Mouse (Mus musculus) monocyte, adult 2 months (primary cell): ENCODE measurements at regions not wholly inside any gene's neighbourhood (a gene's known extent, or its start where the extent isn't known, plus 50 kb on each side); places are given as distances from the start of the nearest gene placed in this dataset.

Source experiments
- DNase-seq, 2 experiments: peaks; one replicate each; pipeline ENCODE4 v3.0.0; 2022; ENCODE audit warnings: low spot score in 2 of 2, low read depth in 1 of 2

- no peak for DNase-seq
Observed at GRCm38 (mm10) chr12:26144616-26145015, 270.4 kb downstream of the Rnf144a start.

- no peak for DNase-seq
Observed at GRCm38 (mm10) chr12:26143411-26143810, 271.6 kb downstream of the Rnf144a start.

- DNase-seq: no peak
Observed at GRCm38 (mm10) chr12:26130811-26131210, 284.2 kb downstream of the Rnf144a start.

GRCm38 (mm10) chr12:26130011-26130410 is 285.0 kb downstream of the Rnf144a start:
- no peak for DNase-seq

DNA sequence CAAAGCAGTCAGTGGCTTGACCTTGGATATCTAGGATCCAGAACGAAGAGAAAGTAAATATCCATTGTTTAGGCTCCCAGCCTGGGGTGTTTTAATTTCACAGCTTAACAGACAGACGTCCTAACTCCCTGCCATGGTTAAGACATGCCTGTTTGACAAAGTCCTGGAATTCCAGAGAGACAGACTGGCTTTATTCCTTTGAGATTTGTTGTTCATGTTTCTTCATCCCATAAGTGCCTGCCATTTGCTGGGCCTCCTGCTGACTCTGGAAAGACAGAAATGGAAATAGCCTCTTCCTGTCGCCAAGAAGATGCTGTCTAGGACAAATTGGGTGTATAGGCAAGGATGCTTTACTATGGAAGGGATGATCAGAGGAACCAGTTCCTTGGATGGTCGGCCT is 285.5 kb downstream of the Rnf144a start:
- no peak for DNase-seq

- no peak for DNase-seq
Observed at GRCm38 (mm10) chr12:26128851-26129250, 286.2 kb downstream of the Rnf144a start.

DNA sequence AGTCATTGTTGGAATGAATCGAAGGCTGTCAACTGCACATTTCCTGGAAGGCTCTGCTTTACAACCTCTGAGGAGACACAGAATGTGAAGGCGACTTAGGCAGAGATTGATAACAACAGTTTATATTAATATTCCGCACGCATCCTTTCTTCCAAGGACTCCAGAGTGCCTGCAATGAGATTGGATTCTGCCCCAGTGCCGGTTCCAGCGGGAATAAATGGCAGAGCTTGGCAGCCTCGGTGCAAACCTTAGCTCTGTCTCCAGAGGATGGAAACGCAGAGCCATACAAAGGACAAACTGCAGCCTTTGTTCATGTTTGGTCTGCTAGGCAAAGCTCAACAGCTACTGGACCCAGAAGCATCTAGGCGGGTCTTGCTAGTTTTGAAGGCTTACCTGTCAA is 288.8 kb downstream of the Rnf144a start:
- no peak for DNase-seq

- no peak for DNase-seq
Observed at GRCm38 (mm10) chr12:26124211-26124610, 290.8 kb downstream of the Rnf144a start.

DNA sequence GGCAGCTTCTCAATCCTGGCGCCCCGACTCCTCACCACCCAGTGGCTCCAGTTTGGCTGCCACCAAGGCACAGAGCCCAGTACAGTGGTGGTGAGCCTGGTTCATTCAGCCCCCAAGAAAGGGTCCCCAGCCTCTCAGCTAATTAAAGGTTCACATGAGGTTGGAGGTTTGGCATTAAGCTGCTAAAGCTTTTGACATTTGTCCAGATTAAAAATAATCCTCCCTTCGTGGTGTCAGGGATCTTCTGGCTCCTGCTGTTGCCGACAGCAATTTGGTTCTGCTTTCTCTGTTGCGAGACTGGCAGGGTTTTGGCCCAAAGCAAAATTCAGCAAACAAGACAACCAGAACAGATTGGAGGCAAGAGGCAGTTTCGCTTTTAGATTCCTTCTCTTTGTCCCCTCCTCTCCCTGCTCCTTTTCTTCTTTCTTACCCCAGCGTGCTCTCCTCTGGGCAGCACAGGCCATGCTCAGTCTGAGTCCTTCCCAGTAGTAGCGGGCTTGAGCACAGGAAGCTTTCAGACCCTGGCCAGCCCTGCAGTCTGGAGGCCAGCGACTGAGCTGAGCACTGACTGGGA is 299.6 kb downstream of the Rnf144a start:
- DNase-seq: no peak

DNA sequence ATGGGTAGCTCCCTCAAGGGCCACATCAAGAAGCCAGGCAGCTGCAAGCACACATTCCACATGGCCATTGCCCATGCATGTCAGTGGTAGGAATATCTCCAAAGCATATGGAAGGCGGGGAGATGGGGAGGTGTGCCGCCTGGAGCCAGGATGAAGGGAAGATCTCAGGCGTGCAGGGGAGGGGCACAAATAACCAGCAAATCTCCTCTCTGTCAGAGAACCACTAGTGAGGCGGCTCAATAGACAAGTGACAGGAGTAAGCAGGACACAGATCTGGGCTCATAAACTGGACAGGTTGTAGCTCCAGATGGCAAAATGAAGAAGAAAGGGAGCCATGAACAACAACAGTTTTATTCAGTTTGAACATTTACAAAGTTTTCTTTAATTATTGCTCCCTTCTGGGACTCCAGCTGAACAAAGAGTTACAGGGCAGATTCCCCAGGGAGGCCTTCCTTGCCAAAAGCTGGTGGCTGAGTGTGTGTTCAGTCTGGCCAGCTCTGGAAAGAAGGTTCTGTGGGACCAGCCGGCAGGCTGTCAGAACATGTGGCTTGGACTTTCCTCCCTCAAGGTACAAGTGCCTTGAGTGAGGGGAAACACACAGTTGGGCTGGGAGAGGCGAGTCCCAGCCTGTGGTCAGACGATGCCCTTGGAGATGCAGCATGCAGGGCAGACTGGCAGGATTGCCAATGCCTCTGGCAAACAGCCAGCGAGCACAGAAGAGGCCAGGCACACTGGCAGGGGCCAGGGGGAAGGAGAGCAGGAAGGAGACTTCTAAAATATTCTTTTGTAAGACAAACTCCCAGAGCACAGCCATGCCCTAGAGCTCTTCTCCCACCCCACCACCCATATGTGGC is 302.7 kb downstream of the Rnf144a start:
- no peak for DNase-seq

- DNase-seq: no peak
Observed at GRCm38 (mm10) chr12:26109866-26110265, 305.2 kb downstream of the Rnf144a start.

- DNase-seq: no peak
Observed at GRCm38 (mm10) chr12:26104372-26104771, 310.7 kb downstream of the Rnf144a start.

DNA sequence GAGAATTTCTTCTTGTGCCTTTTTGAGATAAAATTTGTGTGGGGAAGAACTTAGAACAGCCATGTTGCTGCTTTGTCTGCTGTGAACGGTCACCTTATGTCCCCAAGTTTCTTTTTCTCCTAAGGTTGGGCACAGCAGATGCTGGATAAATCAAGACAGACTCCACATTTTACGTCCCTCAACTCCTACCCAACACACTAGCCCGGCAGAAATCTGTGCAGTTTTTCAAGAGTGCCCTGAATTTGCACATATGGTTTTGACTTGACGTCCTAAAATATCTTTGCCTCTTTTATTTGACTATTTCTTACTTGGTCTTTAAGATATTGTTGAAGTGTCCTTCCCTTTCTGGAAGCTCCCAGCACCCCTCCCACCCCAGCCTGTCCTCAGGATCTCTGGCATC is 312.7 kb downstream of the Rnf144a start:
- DNase-seq: no peak

GRCm38 (mm10) chr12:26100140-26100539 is 314.9 kb downstream of the Rnf144a start:
- no peak for DNase-seq

- DNase-seq: no peak
Observed at GRCm38 (mm10) chr12:26099176-26099575, 315.9 kb downstream of the Rnf144a start.

- DNase-seq: no peak
Observed at GRCm38 (mm10) chr12:26092311-26092710, 322.7 kb downstream of the Rnf144a start.

GRCm38 (mm10) chr12:26091865-26092264 is 323.2 kb downstream of the Rnf144a start:
- no peak for DNase-seq

DNA sequence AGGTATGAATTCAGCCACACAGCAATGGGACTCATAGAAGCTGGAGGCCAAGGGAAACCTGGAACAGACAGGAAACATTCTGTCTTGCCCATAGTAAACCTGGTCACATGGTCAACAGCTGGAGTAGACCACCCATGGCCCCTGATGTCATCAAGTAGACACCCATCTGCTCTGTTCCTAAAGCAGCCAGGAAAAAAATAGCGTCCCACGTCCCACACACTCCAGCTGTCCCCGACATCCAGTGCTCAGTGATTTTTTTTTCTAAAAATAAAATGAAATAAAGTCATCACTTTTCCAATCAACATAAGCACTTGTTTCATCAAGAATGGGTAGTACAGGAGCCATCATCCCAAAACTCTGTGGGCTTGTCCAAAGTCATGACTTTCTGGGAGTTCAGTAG is 326.7 kb downstream of the Rnf144a start:
- no peak for DNase-seq

DNA sequence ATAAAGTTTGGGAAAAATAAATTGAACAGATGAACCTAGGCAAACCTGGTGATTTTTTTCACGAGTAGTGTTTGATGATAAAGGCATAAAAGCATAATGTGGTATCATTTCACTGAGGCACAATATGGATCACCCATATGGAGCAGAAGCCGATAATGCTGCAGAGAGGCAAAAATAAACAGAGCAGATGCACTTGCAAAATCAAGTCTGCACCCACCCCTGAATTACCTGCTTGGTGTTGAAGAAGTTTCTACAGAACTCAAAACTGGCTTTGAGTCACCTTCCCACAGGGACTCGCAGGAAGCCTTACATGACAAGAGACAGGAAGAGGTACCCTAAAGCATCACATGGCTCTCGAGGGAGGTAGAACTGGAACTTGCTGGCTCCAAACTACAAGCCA is 328.1 kb downstream of the Rnf144a start:
- DNase-seq: no peak

DNA sequence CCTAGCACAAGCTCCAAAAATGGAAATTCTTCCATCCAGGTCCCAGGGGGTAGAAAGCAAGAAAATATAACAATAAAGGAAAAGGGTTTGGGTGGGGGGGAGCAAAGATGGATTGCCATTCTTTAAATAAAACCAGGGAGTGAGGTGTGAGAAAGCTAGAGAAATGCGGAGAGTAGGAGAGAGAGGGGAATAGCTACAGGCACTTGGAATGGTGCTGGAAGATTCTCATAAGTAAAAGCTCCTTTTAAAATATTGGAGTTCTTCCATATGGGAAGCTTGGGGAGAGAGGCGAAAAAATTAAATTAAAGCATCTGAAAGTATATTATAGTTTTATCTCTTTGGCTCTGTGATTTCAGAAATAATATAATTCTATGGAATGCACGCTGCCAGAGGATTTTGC is 328.6 kb downstream of the Rnf144a start:
- DNase-seq: no peak

DNA sequence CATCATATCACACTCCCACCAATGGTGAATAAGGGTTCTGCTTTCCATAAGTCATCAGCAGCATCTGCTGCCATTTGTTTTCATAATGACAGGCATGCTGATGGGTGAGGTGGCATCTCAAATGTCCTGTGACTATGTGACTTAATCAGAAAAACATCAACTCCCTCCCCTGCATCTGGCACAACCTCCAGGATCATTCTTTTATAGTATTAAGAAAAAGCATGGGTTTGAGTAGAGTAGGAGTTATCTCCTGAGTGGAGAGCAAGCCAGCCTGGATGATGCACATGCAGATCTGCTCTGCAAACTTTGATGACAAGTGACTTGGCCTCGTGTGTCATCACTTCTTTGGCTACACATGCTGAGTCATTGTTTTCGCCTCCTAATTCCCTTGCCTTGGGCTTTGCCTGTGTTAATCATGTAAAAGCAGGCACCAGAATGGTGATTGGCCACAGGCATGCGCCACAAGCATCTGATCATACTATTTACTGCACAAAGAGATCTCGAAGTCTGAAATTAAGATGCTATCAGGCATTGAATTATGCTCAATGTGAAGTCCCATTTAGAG is 335.9 kb downstream of the Rnf144a start:
- no peak for DNase-seq

- no peak for DNase-seq
Observed at GRCm38 (mm10) chr12:26075638-26076254, 339.3 kb downstream of the Rnf144a start.
